In the genomic region with DNA sequence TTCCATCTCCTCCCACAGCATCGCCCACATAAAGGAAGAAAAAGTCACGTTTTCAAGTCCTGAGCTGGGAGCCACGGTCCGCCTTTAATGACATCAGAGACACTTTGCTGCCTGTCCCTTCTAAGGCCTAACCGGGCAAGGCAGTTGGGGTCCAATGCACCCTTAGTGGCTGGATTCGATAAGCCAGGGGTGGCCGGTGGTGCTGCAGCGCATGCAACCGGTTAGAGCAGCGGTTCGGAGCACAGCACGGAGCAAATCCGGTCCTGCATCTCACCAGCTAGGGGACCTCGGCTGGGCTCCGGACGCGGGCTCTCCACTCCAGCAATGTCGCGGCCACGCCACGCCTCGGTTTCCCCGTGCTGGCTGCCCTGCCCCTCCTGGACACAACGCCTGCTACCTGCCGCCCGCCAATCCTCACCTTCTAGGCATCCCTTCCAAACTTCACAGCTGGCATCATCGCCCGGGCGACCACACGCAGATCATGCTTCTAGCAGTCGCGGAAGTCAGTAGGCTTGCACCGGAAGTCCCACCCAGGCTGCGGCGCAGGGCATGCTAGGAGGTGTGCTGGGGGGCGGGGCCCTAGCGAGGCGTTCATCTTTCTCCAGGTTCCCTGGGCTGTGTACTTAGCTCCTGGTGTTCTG, we compare ENCODE assay signal across 7 mouse cellular contexts. TPM values are rescaled to one million over a fixed set of nuclear protein-coding genes. Genes with fewer than 3 reads are reported as not detected.
DNase-seq lines count a peak whose midpoint lies in the region; ATAC-seq lines count a peak whose summit lies in the region.

A gene (minus strand): TSS at position 523 of the 641 bp plus-strand sequence.

- peak; percentile 91 for DNase-seq in adrenal gland, postnatal 10 days
- peak; percentile 75 for DNase-seq in embryo, embryonic 11.5 days (ENCODE audit: low read depth, low spot score)
- DNase-seq in gastrocnemius, postnatal 4 days (ENCODE audit: low spot score in 2 of 2), result peak; percentile 69 to 83
- DNase-seq in limb, embryonic 10.5 days (ENCODE audit: low spot score), result peak; percentile 93
- peak; percentile 67 to 81 for DNase-seq in spleen, adult 18-20 months

- H3K27ac ChIP-seq in intestine, embryonic 16.5 days (ENCODE audit: low read length), result peak within 1 kb of the TSS; percentile 25; the same call in 1 of the 2 replicates
- H3K27ac ChIP-seq in limb, embryonic 10.5 days, result peak within 1 kb of the TSS; percentile 78
- H3K27ac ChIP-seq in midbrain, embryonic 13.5 days, result peak within 1 kb of the TSS; percentile 61; the same call in 1 of the 2 replicates

- no peaks in the 10 kb centered on the region for H3K27me3 ChIP-seq in intestine, embryonic 16.5 days (replicated peaks; ENCODE audit: control insufficient read depth, insufficient read depth, low read length)
- H3K27me3 ChIP-seq in limb, embryonic 10.5 days (ENCODE audit: low read depth, poor library complexity, severe bottlenecking), result no peaks in the 10 kb centered on the region
- no peaks in the 10 kb centered on the region for H3K27me3 ChIP-seq in midbrain, embryonic 13.5 days

- no peaks in the 10 kb centered on the region for H3K9me3 ChIP-seq in intestine, embryonic 16.5 days (ENCODE audit: control insufficient read depth, low read length)
- no peaks in the 10 kb centered on the region for H3K9me3 ChIP-seq in limb, embryonic 10.5 days (replicated peaks)
- H3K9me3 ChIP-seq in midbrain, embryonic 13.5 days, result no peaks in the 10 kb centered on the region

- peaks cover 14% of the 10 kb centered on the region for H3K36me3 ChIP-seq in intestine, embryonic 16.5 days (ENCODE audit: control insufficient read depth, insufficient read depth, low read length)
- peaks cover 76% of the 10 kb centered on the region for H3K36me3 ChIP-seq in limb, embryonic 10.5 days
- peaks cover 71% of the 10 kb centered on the region for H3K36me3 ChIP-seq in midbrain, embryonic 13.5 days

- H3K4me2 ChIP-seq in intestine, embryonic 16.5 days (ENCODE audit: low read depth, low read length), result peak within 1 kb of the TSS; percentile 88
- H3K4me2 ChIP-seq in midbrain, embryonic 13.5 days (replicated peaks), result peak within 1 kb of the TSS; percentile 93

- peaks cover 12% of the 10 kb centered on the region for H3K4me1 ChIP-seq in intestine, embryonic 16.5 days (ENCODE audit: control insufficient read depth, insufficient read depth, low read length)
- peaks cover 6% of the 10 kb centered on the region; the same call in 1 of the 2 replicates for H3K4me1 ChIP-seq in limb, embryonic 10.5 days
- H3K4me1 ChIP-seq in midbrain, embryonic 13.5 days (replicated peaks), result peaks cover 22% of the 10 kb centered on the region

- H3K4me3 ChIP-seq in intestine, embryonic 16.5 days (ENCODE audit: low read length), result peak within 1 kb of the TSS; percentile 90
- peak within 1 kb of the TSS; percentile 77 for H3K4me3 ChIP-seq in limb, embryonic 10.5 days
- H3K4me3 ChIP-seq in midbrain, embryonic 13.5 days (replicated peaks), result peak within 1 kb of the TSS; percentile 81

- peak; percentile 98 for ATAC-seq in intestine, embryonic 16.5 days
- ATAC-seq in midbrain, embryonic 13.5 days, result peak; percentile 99

- under 1% methylated on average over 38 of the region's 38 CpGs for WGBS in intestine, embryonic 16.5 days
- whole genome bisulfite sequencing in limb, embryonic 10.5 days, result under 1% methylated on average over 38 of the region's 38 CpGs
- under 1% methylated on average over 38 of the region's 38 CpGs for WGBS in midbrain, embryonic 13.5 days

- peak within 1 kb of the TSS; percentile 92 for H3K9ac ChIP-seq in intestine, embryonic 16.5 days (ENCODE audit: low read depth, low read length)
- H3K9ac ChIP-seq in midbrain, embryonic 13.5 days (replicated peaks), result peak within 1 kb of the TSS; percentile 89

RNA-seq across cellular contexts. Expression of the gene that starts here (rescaled TPM):
- 10 to 100 TPM; 19.6 to 33.0 TPM for total RNA-seq in adrenal gland, postnatal 10 days (2021)
- total RNA-seq in gastrocnemius, postnatal 4 days (2021), result 10 to 100 TPM; 20.6 to 22.2 TPM
- 19.1 and 20.8 TPM in 2 replicates for polyA plus RNA-seq in intestine, embryonic 16.5 days (2015; fragmentation: Nextera tagmentation; extraction: Ambion mirVana)
- polyA plus RNA-seq in limb, embryonic 10.5 days (2016; fragmentation: Nextera tagmentation; extraction: Ambion mirVana), result 41.4 and 42.1 TPM in 2 replicates
- 28.2 and 32.3 TPM in 2 replicates for polyA plus RNA-seq in midbrain, embryonic 13.5 days (2015; fragmentation: Nextera tagmentation; extraction: Ambion mirVana)

Comparison
In these comparisons a context has a peak if more than half of its experiments do, and no peak if none do; other contexts are left out.
1. Peak in every context shown above with its lines: DNase-seq, ATAC-seq, H3K4me3 ChIP-seq and H3K27ac ChIP-seq.
2. H3K27ac ChIP-seq: peak in every context shown above with its lines; median percentile 78 in limb, embryonic 10.5 days; 61 in midbrain, embryonic 13.5 days; 25 in intestine, embryonic 16.5 days.